Comparison of ENCODE assay signal across 14 mouse cellular contexts in the genomic region with DNA sequence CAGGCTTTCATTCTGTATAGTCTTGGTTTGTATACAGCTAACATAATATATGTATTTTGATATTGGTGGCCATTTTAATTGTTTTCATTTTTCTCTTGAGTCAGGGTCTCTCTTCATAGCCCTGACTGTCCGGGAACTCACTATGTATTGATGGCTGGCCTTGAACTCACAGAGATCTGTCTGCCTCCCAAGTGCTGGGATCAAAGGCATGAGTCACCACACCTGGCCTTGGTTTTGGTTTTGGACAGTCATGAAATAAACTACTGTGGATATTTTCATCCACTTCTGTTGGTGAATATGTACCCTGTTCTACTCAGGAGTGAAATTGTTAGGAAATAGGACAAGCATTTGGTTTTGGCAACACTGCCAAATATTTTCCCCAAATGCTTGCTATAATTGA.
"Had no signal": no experiment of that assay in that cellular context is flagged by ENCODE, and none has a peak within 500 bp of the region (broad histone marks: within the 10 kb centered on the region; RNA-seq: fewer than 3 reads in every experiment).

No protein-coding gene starts in this region.

- H3K4me1 ChIP-seq: midbrain, embryonic 12.5 days; midbrain, embryonic 15.5 days; neural tube, embryonic 12.5 days; stomach, embryonic 15.5 days had no signal

- H3K9ac ChIP-seq: lung, embryonic 14.5 days; midbrain, embryonic 12.5 days; midbrain, embryonic 15.5 days; neural tube, embryonic 12.5 days; stomach, embryonic 15.5 days had no signal

- ATAC-seq: midbrain, embryonic 15.5 days had no signal

- H3K4me2 ChIP-seq: lung, embryonic 14.5 days; midbrain, embryonic 12.5 days; midbrain, embryonic 15.5 days; neural tube, embryonic 12.5 days; stomach, embryonic 15.5 days had no signal

- H3K4me3 ChIP-seq: midbrain, embryonic 10.5 days; midbrain, embryonic 12.5 days; midbrain, embryonic 15.5 days; neural tube, embryonic 12.5 days; stomach, embryonic 15.5 days had no signal

- H3K27ac ChIP-seq: midbrain, embryonic 10.5 days; midbrain, embryonic 12.5 days; midbrain, embryonic 15.5 days; neural tube, embryonic 12.5 days; stomach, embryonic 15.5 days; stomach, postnatal 0 days had no signal

- H3K36me3 ChIP-seq: midbrain, embryonic 10.5 days; midbrain, embryonic 12.5 days; midbrain, embryonic 15.5 days; neural tube, embryonic 12.5 days; stomach, embryonic 15.5 days had no signal

- DNase-seq: lung, adult 18-20 months; lung, embryonic 14.5 days; lung, postnatal 10 days; lung, postnatal 4 days; right cerebral cortex, postnatal 14 days; thymus, adult 2 months; thymus, postnatal 25 days; thymus, postnatal 4 days had no signal

- H3K27me3 ChIP-seq: midbrain, embryonic 15.5 days; neural tube, embryonic 12.5 days; stomach, embryonic 15.5 days had no signal

- H3K9me3 ChIP-seq: midbrain, embryonic 10.5 days; midbrain, embryonic 12.5 days; midbrain, embryonic 15.5 days; neural tube, embryonic 12.5 days; stomach, embryonic 15.5 days had no signal
